Comparison of ENCODE assay signal across 11 mouse cellular contexts in the genomic region with DNA sequence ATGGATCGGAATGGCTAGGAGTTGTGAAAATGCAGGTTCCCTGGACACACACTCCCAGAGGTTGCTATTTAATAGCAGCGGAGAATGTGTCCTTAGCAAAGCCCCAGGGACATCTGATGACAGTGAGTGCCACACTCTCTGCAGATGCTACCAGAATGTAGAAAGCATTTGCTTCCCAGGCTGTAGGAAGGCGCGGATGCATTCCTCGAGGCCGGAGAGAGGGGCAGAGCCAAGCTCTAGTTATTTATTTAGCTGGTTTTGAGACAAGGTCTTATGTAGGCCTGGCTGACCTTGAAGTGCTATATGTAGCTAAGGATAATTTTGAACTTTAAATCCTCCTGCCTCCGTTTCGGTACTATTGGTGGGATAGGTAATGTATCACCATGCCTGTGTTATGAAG. TPM values are rescaled to one million over a fixed set of nuclear protein-coding genes. Genes with fewer than 3 reads are reported as not detected.
DNase-seq lines count a peak whose midpoint lies in the region; ATAC-seq and TF ChIP-seq lines count a peak whose summit lies in the region.
"Had no signal": no experiment of that assay in that cellular context is flagged by ENCODE, and none has a peak within 500 bp of the region (broad histone marks: within the 10 kb centered on the region; RNA-seq: fewer than 3 reads in every experiment).

No protein-coding gene starts in this region.

- H3K4me2 ChIP-seq in embryonic facial prominence, embryonic 12.5 days (replicated peaks): no peak overlapping the region
- no peak overlapping the region for H3K4me2 ChIP-seq in embryonic facial prominence, embryonic 15.5 days (replicated peaks)
- H3K4me2 ChIP-seq in neural tube, embryonic 11.5 days (ENCODE audit: low read depth): no peak overlapping the region

- H3K4me1 ChIP-seq in kidney, adult 2 months (ENCODE audit: control insufficient read depth, insufficient read depth, low read length): peaks cover 46% of the 10 kb centered on the region
- H3K4me1 ChIP-seq in embryonic facial prominence, embryonic 12.5 days: peaks cover 58% of the 10 kb centered on the region
- peaks cover 68% of the 10 kb centered on the region for H3K4me1 ChIP-seq in embryonic facial prominence, embryonic 15.5 days
- peaks cover 32% of the 10 kb centered on the region for H3K4me1 ChIP-seq in neural tube, embryonic 11.5 days (ENCODE audit: control insufficient read depth, insufficient read depth, low read length)

- TF ChIP-seq POLR2A in kidney, adult 2 months (IDR thresholded peaks at IDR 0.05; ENCODE audit: low read depth, low read length): no peak

- 0 out of 2 replicates have a peak overlapping the region, but pooled peaks have one; percentile 61 for H3K27ac ChIP-seq in kidney, adult 2 months (ENCODE audit: insufficient read depth, low read depth, low read length)
- peak overlapping the region; percentile 80 for H3K27ac ChIP-seq in embryonic facial prominence, embryonic 12.5 days
- peak overlapping the region; percentile 78 for H3K27ac ChIP-seq in embryonic facial prominence, embryonic 15.5 days (replicated peaks)
- H3K27ac ChIP-seq in neural tube, embryonic 11.5 days (ENCODE audit: low read depth, low read length): peak overlapping the region; percentile 4; the same call in 1 of the 2 replicates

- no peak for ATAC-seq in embryonic facial prominence, embryonic 12.5 days (ENCODE audit: insufficient number of reproducible peaks, insufficient read depth, low FRiP score, low TSS enrichment)
- ATAC-seq in embryonic facial prominence, embryonic 15.5 days (ENCODE audit: insufficient number of reproducible peaks, low FRiP score, low TSS enrichment, low read depth): no peak
- ATAC-seq in neural tube, embryonic 11.5 days (ENCODE audit: insufficient read depth, low FRiP score, low TSS enrichment): no peak
- ATAC-seq: forebrain, postnatal 0 days had no signal

- WGBS in kidney, adult 2 months: 56% methylated on average over 8 of the region's 8 CpGs
- 61% methylated on average over 8 of the region's 8 CpGs for WGBS in embryonic facial prominence, embryonic 12.5 days
- WGBS in embryonic facial prominence, embryonic 15.5 days: 48% methylated on average over 8 of the region's 8 CpGs
- 73% methylated on average over 8 of the region's 8 CpGs for WGBS in neural tube, embryonic 11.5 days

- H3K9ac ChIP-seq in embryonic facial prominence, embryonic 12.5 days: no peak overlapping the region
- H3K9ac ChIP-seq in embryonic facial prominence, embryonic 15.5 days: no peak overlapping the region
- H3K9ac ChIP-seq in neural tube, embryonic 11.5 days (ENCODE audit: low read length): no peak overlapping the region
- H3K9ac ChIP-seq: forebrain, postnatal 0 days had no signal

- no peak overlapping the region for H3K4me3 ChIP-seq in kidney, adult 2 months (ENCODE audit: insufficient read depth, low read depth, low read length)
- no peak overlapping the region for H3K4me3 ChIP-seq in embryonic facial prominence, embryonic 12.5 days
- H3K4me3 ChIP-seq in embryonic facial prominence, embryonic 15.5 days (replicated peaks): no peak overlapping the region
- no peak overlapping the region for H3K4me3 ChIP-seq in neural tube, embryonic 11.5 days (ENCODE audit: low read depth, low read length)
- H3K4me3 ChIP-seq: myocyte had no signal

- H3K27me3 ChIP-seq in kidney, adult 2 months (replicated peaks; ENCODE audit: control insufficient read depth, insufficient read depth, low read length): no peaks in the 10 kb centered on the region
- H3K27me3 ChIP-seq in embryonic facial prominence, embryonic 12.5 days: no peaks in the 10 kb centered on the region
- H3K27me3 ChIP-seq in embryonic facial prominence, embryonic 15.5 days: no peaks in the 10 kb centered on the region
- H3K27me3 ChIP-seq in neural tube, embryonic 11.5 days (ENCODE audit: control insufficient read depth, insufficient read depth, low read length): no peaks in the 10 kb centered on the region

- no peaks in the 10 kb centered on the region for H3K9me3 ChIP-seq in embryonic facial prominence, embryonic 12.5 days
- H3K9me3 ChIP-seq in embryonic facial prominence, embryonic 15.5 days (replicated peaks): no peaks in the 10 kb centered on the region
- H3K9me3 ChIP-seq in neural tube, embryonic 11.5 days (ENCODE audit: control insufficient read depth, low read length): no peaks in the 10 kb centered on the region

- TF ChIP-seq CTCF in kidney, adult 2 months (conservative IDR thresholded peaks at IDR 0.05; ENCODE audit: insufficient read depth, insufficient read length, low read depth, low read length): no peak

- H3K36me3 ChIP-seq in kidney, adult 2 months (ENCODE audit: control insufficient read depth, insufficient read depth, low read length): no peaks in the 10 kb centered on the region
- no peaks in the 10 kb centered on the region for H3K36me3 ChIP-seq in embryonic facial prominence, embryonic 12.5 days
- H3K36me3 ChIP-seq in embryonic facial prominence, embryonic 15.5 days: no peaks in the 10 kb centered on the region
- no peaks in the 10 kb centered on the region for H3K36me3 ChIP-seq in neural tube, embryonic 11.5 days (ENCODE audit: control insufficient read depth, insufficient read depth, low read length)

- DNase-seq in kidney, adult 2 months: no peak
- DNase-seq in kidney, postnatal 25 days: no peak
- DNase-seq in neural tube, embryonic 11.5 days (ENCODE audit: low spot score): no peak
- no peak for DNase-seq in adrenal gland, adult 18-20 months (ENCODE audit: low spot score in 2 of 2)
- no peak for DNase-seq in gastrocnemius, adult 8-10 months (ENCODE audit: low spot score in 2 of 2)
- DNase-seq: forebrain, postnatal 0 days; lung, postnatal 10 days; right cerebral cortex, postnatal 25 days had no signal

RNA-seq across cellular contexts. Expression of a gene that starts 49.7 kb away (rescaled TPM):
- polyA plus RNA-seq in kidney, adult 2 months (2012; rRNA removed): 53.0 and 61.6 TPM in 2 replicates
- 63.2 and 65.3 TPM in 2 replicates for polyA plus RNA-seq in embryonic facial prominence, embryonic 12.5 days (2016; fragmentation: Nextera tagmentation; extraction: Ambion mirVana)
- polyA plus RNA-seq in embryonic facial prominence, embryonic 15.5 days (2015; fragmentation: Nextera tagmentation; extraction: Ambion mirVana): 58.4 and 61.6 TPM in 2 replicates
- polyA plus RNA-seq in neural tube, embryonic 11.5 days (2014; fragmentation: Nextera tagmentation; extraction: Ambion mirVana): 76.3 and 85.5 TPM in 2 replicates
- total RNA-seq in adrenal gland, adult 18-20 months (2021): 100 to 1,000 TPM; 173 to 206 TPM
- total RNA-seq in gastrocnemius, adult 8-10 months (2022): 100 to 1,000 TPM; 119 to 149 (median 140) TPM

RNA-seq across cellular contexts. Expression of a gene that starts 56.6 kb away (rescaled TPM):
- polyA plus RNA-seq in kidney, adult 2 months (2012; rRNA removed): 16.5 and 18.5 TPM in 2 replicates
- 36.4 and 42.0 TPM in 2 replicates for polyA plus RNA-seq in embryonic facial prominence, embryonic 12.5 days (2016; fragmentation: Nextera tagmentation; extraction: Ambion mirVana)
- polyA plus RNA-seq in embryonic facial prominence, embryonic 15.5 days (2015; fragmentation: Nextera tagmentation; extraction: Ambion mirVana): 35.4 and 38.7 TPM in 2 replicates
- 18.2 and 21.3 TPM in 2 replicates for polyA plus RNA-seq in neural tube, embryonic 11.5 days (2014; fragmentation: Nextera tagmentation; extraction: Ambion mirVana)
- 10 to 100 TPM; 40.2 to 42.4 TPM for total RNA-seq in adrenal gland, adult 18-20 months (2021)
- total RNA-seq in gastrocnemius, adult 8-10 months (2022): 100 to 1,000 TPM; 108 to 156 (median 116) TPM

Comparison
In these comparisons a context has a peak if more than half of its experiments do, and no peak if none do; other contexts are left out.
1. H3K27ac ChIP-seq: peak in every context shown above with its lines; median percentile 80 in embryonic facial prominence, embryonic 12.5 days; 78 in embryonic facial prominence, embryonic 15.5 days; 61 in kidney, adult 2 months; 4 in neural tube, embryonic 11.5 days.